Mouse (Mus musculus) MEL-GATA-1-ER (cell line): ENCODE results near the gene Cd151.

Source experiments
- DNase-seq: peaks from one replicate; pipeline ENCODE4 v3.0.0-alpha.2; 2012; ENCODE audit warnings: low read depth; ENCODE audit errors: extremely low read depth

The Cd151 gene

DNA sequence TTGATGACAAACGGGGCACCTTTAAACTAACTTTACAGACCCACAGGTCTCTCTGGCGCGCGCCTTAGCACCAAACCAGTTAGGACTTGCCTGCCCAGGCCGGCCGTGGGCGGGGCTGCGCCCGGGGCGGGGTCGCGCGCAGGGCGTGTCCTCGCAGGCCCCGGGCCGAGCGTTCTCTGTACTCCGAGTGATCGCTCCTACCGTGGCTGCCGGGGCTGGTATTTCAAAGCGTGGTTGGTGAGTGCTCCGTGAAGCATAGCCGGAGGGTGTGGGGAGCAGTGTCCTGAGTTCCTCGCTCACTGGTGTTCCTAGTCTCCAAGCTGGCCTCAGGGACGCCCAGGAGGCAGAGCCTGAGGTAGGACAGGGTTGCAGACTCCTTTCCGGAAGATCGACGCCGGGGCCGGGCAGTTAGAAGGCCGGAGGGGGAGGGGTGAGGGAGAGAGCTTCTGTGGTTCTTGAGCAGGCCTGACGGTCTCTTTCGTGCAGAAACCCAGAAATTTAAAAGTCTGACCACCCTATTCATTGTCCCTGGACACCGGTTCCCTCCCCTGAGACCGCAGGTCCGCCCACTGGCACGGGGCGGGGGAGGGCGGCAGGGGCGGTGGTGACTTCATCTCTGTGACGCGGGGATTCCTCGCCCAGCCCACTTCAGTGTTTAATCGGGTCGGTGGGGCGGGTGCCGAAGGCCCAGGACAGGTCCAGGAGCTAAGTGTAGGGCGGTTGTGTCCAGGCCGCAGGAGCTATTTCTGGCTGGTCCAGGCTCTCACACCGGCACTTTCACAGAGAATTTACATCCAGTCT, at the start of gene Cd151:
Gene Cd151 (plus strand): TSS at position 163 of the 801 bp plus-strand sequence.
- no peak for DNase-seq

DNA sequence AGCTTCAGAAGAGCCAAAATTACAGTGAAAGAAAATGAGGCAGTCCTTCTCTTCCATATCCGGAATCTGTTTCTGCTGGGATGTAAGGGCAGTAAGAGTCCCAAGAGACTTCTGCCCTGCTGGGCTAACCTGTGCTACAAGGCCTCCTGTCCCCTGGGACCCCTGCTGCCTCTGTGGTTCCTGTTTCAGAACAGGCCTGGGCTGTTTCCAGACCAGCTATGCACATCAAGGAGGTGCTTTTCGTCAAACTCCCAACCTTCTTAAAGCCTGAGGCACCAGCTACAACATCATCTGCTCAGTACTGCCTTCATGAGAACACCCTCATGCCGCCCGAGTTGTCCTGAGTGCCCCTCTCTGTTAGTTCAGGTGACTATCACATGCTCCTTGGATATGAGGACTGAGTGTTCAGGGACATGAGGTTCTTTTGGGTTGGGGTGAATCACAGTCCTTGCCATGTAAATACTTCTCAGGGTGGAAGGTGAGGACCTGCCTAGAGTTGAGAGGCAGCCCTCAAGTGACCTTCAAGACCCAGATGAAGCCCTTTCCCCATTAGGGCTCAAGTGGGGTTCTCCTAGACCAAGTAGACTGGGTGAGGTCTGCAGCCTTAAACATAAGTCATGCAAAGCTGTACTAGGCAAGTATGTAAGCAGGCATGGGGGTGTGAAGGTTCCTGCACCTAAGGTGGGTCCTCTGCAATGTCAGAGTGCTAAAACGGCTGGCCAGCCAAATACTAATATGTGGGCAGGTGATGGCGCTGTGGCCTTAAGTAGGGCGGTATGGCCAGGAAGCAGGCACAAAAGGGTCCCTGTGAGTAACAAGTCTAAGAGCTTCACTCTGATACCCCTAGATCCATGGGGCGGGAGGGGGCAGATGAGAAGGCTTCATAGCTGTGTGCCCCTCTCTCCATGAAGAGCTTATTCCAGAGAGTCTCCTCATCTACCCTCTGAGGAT, 49.2 kb upstream of the Cd151 start:
- no peak for DNase-seq

DNA sequence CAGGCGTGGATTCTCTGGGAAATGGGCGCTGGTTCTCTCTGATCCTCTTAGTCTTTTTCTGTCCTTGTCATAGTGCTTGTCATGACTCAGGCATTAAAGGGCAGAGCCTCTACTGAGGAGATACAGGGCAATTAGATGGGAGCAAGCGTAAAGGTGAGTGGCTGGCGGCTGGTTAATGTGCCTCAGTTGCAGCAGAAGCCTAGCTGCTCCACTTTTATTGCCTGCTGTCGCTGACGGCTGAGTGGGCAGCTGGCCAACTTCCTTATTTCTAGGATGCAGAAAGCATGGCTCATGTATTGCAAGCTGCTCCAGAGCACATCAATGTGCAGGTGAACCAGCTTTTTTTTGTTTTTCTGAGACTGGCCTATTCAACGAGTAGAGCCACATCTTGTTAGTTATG, 48.2 kb upstream of the Cd151 start:
- DNase-seq = peak; percentile 66

DNA sequence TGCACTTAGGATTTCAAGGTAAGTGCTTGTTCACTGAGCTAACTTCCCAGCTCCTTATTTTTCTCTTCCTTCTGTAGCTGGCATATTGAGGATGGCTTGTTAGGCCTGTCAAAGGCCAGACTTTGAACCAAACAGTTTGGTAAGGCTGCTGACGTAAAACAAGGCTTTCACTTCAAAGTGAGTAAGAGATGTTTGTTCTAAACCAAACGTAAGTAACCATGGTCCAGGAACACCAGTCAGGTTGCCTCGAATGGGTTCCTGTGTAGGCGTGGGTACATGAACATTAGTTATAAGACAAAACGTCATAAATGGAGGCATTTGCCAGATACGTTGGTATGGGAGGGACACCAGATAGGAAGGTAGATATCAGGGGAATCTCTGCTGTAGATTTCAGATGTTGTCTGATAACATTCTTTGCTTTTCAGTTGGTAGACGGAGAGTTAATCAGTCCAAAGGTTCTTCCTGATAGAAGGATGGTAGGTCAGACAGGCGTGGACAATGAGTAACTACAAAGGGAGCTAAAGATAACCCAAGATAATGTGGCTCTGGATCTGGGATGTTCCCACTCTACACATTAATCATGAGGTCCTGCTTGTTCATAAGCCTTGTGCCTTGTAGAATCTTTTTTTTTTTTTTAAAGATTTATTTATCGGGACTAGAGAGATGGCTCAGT, 47.0 kb upstream of the Cd151 start:
- DNase-seq = no peak

DNA sequence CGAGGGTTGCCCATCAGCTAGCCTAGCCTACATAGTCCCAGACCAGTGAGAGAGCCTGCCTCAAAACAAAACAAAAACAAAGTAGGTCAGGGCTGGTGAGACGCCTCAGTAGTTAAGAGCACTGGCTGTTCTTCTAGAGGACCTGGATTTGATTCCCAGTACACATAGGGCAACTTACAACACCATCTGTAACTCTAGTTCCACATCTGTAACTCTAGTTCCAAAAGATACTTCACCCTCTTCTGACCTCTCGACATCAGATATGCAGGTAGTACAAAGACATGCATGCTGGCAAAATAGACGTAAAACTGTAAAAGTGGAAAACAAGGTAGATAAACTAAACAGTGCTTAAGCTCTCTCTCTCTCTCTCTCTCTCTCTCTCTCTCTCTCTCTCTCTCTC, 43.4 kb upstream of the Cd151 start:
- no peak for DNase-seq

DNA sequence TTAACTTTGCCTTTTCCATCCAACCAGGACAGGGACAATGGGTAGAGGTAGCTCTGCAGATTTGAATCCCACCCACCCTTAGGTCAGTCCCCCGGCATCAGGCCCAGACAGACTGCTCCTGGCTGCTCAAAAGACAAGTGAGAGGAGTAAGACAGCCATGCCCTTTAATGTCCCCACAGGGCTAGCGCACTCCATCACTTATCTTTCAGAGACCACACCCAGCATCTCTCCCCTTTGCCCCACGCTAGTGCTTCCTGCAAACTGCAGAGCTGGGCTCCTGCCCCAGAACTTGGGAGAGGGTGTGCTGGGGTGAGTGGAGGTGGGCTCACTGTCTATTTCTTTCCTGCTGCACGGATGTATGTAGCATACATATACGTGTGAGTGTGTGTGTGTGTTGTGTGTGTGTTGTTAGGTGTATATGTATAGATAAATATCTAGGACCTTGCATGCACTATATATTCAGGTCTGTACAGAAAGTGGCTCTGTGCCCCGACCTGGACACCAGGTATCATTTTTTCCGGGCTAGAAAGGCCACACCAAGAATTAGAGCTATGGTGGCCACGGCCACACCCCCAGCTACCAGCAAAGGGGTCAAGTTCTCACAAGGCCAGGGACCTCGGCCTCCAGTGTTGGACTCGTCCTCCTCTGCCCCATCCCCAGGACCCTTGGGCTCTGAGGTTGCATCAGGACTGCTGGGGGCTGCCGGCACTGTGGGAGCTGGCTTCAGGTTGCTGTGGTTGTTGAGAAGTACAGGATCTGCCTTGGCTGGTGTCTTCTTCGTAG, 40.1 kb upstream of the Cd151 start:
- DNase-seq = no peak

DNA sequence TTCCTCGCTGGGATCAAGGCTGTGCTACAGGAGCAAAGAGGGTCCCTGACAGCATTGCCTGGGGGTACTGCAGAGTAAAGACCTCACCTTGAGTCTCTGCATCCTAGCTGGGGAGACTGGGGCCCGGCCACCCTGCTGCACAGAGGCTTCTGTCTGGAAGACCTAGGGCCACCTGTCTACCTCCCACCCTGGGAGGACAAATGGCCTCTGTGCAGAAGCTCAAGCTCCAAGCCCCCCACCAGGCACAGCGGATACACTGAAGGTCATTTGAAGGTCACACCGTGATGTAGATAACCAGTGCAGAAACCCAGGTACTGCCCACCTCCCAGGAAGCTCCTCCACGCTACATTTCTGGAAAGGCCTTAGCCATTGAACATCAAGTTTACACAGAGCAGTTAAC, 38.5 kb upstream of the Cd151 start:
- no peak for DNase-seq

DNA sequence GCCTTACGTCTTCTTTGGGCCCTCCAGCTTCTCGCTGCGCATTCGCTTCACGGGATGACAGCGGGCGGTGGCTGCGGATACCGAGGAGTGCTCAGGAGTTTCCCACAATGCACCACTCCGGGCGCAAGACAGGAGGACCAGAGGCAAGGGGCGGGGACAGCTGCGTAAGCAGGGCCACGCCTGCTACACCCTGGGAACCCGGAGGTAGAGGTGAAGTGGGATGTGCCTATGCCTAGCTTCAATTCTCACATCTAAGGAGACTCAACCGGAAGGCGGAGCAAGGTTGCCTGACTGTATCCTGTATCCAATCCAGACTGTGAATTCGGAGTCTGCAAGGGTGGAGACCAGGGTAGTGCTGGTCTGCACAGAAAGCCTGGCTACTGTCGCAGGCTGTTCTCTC, 37.9 kb upstream of the Cd151 start, which contains the start of gene Cend1:
Gene Cend1 (minus strand): TSS at position 182 of the 400 bp plus-strand sequence.
- DNase-seq = no peak

DNA sequence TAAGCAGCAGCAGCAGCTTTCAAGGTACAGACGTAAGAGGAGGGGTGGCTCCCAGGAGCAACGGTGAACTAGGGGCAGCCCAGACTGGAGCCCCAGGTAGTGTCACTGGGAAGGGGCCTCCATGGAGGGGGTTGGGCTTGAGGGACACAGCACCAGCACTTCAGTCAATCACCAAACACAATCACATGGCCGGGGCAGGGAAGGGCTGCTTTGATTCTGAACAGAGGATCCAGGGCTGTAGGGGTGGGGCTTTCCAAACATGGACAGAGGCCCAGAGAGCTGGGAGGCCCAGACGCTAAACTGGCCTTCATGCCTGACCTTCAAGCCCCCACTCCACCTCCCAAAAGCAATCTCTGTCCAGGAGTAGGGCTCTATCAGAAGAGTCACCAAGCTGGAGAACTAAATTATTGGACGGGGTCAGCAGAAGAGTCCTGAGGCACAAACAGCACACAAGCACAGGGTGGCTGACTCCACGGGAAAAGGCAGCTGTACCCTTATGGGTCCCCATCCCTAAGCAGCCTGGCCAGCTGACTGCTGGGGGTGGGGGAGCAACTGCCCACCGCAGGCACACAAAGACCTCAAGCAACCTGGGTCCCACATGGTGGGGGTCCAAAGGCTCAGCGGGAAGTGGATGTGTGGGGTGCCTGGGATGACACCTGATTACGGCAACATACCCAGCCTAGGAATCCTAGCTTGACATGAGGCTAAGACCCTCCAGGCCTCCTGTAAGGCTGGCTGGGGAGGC, 37.2 kb upstream of the Cd151 start:
- no peak for DNase-seq

DNA sequence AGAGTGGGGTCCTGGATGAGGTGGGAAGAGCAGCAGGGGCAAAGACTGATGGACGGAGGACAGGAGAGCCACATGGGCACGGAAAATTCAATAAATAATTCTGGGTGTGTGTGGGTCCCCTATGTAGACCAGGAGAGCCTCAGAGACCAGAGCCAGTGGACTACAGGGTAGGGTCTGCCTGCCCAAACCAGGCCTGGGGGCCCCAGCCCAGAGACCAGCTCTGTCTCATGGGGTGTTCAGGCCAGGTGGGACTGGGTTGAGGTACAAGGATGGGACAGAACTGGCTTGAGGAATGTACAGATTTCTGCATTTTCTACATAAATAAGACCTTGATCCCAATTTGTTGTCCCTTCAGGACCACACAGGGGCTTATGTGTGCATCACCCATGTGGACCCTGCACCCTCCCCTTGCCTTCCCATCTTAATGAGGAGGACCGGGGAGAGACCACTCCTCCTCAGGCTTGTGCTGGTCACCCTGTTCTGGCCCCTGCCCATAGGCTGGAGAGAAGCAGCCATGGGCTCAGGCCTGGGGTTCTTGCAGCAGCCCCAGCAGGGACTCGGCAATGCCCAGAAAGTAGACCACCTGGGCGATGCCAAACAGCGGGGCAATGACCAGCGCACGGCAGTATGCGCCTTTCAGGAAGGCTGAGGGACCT, 36.5 kb upstream of the Cd151 start:
- DNase-seq = no peak

DNA sequence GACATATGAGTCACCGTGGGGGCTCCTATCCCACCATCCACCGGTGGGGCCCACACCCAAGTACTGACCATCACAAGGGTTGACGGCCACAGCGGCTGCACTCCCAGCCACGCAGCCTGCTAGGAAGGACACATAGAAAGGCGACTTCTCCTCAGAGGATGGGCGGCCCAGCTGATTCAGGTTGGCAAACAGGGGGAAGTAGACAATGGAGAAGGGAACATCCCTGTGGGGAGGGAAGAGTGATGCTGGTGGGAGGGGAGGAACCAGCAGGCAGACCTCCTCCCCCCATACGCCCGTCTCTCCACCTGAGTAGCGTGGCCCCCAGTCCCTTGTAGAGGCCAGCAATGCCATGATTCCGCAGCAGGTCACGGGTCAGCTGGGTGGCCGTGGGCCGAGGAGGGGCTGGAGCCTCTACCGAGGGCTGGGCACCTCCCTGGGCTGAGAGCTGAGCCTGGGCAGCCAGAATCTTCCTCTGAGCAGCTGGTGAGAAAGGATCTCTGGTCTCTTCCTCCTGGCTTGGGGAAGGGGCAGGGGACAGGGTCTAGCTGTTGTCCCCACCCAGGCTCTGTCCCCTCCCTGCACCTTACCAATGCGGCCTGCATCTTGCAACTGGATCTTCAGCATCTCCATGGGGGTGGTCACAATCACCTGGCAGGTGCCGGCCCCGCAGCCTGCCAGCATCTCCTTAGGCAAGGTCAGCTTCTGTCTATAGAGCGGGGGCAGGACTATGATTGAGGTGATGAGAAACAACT, 35.6 kb upstream of the Cd151 start:
- no peak for DNase-seq

DNA sequence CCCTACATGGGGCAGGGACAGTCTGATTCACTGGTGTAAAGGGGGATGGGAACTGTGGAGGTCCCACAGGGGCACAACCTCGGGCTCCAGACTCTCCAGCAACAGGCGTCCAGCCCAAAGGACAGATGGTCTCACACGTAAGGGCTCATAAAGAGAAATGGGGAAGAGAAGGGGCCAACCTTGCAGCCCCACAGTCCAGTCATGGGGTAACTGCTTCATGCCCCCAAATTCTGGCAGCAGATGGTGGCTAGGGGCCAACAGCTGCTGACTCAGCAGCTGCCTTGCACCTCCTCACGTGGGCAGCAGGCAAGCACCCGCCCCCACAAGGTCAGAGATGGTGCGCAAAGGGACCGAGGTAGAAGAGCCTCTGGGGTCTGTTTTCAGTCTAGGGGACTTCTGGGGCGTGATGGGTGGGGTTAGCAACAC, 35.0 kb upstream of the Cd151 start:
- no peak for DNase-seq

DNA sequence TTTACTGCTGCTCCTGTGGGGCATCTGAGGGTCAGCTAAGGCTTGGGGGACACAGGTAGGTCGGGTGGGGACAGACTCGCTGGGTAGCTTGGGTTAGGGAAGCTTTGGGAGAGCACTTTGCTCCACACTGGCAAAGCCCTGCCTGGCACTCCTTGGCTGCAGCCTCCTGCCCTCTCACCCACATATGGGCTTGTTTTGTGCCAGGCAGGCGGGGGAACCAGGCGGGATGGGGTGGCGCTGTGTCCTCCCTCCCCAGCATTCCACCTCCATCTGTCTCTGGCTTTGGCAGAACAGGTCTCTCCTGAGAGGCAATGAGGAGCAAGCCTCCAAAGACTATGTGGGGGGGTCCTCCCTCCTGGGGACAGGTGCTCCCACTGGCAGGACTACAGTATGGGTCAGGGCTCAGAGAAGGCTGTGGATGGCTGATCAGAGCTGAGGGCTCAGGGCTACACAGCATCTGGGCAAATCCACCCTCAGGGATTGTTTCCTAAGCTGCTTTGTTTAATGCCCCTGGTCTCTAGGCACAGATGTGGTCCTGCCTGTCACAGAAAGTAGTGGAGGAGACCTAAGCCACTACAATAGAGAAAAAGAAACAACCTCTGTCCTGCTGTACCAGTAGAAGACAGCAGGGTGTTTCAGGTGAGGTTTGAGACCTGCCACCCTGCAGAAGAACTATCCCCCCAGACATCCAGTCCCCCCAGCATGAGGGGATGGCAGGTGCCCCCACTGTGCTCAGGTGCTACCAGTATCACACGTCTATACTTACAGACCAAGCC, 34.3 kb upstream of the Cd151 start:
- DNase-seq = no peak

DNA sequence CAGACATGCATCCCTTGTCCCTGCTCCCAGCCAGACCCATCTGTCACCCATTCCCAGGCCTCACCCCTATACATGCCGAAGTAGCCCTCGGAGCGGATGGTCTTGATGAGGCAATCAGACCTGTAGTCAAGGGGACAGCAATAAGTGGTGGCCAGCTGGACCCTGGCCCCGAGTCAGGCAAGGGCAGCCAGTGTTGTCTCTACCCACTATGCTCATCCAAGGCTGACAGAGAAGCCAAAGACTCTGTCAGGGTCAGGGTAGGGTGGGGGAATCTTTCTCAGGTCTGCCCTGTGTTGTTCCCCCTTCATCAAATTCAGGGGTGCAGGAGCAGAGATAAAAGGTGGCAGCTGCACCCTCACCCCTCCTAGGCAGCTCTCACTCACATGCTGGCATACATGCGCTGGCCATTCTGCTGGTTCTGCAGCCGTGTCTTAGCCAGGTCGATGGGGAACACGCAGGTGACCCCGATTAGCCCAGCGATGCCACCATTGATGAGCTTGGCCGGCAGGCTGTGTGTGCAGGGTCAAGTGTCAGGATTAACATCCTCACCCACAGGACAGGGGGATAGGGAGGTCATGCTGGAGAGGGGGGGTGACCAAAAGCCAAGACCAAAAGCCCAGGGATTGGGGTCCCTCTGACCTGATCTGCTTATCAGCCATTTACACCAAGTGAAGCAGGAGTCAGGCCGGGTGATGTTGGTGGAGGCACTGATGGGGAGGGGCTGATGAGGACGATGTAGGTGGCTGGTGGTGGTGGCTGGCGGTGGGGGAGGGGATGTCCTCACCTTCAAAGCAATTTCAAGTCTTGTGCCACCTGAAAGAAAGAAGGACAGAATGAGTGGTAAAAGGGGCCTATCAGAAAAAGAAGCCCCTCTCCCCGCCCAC, 33.4 kb upstream of the Cd151 start:
- no peak for DNase-seq

DNA sequence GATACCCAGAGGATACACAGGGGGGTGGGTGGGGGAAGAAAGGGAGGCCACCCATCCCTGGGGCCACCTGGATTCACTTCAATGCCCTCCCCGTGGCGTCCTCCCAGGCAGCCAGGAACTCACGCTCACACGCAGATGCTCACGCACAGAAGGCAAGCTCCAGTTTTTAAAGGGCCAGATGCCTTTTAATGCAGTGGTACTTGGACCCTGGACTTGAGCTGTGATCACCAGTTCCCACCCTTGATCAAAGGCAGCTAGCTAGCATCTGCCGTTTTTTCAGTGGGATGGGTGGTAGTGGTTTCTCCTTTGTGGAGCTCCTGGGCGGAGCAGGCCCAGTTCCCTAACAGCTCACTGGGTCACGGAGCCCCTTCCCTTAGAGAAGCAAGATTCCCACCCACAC, 32.7 kb upstream of the Cd151 start:
- DNase-seq = no peak

DNA sequence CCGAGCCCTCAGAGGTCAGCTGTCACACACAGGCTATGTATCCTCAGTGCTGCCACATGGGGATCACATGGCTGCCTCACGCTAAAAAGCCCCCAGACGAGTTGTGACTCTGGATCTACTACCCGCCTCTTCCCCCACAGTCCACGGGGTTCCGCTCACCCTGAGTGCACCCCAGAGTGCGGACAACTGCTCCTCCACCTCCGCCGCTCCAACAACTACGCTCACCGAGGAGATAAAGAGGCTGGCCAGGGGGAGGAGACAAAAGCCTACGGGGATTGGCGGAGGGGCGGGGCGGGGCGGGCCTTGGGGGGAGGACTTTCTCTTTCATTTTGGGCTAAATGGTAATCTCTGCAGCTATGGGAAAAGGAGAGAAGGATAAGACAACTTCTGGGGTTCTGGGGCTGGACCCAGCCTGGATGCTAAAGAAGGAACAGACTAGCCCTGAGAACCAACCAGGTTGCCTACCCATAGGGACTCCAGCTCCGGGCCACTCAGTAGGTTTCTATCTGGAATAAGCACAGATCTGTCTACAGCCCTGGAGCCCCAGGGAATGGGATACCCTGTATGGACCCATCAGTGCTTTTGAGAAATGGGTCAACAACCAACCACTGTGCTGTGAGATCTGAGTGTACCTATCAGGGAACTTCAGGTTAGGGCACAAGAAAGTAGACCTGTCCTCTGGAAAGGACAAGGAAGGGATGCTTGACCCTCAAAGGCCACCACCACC, 31.9 kb upstream of the Cd151 start:
- DNase-seq = no peak
